Mouse (Mus musculus): Measurements from ENCODE around the gene Adgrd1.
"Not testable (repeated sequence)": the region's sequence is repeated elsewhere in the genome, so short reads cannot be mapped to it uniquely, and the experiment has no call there.

The Adgrd1 gene

DNA sequence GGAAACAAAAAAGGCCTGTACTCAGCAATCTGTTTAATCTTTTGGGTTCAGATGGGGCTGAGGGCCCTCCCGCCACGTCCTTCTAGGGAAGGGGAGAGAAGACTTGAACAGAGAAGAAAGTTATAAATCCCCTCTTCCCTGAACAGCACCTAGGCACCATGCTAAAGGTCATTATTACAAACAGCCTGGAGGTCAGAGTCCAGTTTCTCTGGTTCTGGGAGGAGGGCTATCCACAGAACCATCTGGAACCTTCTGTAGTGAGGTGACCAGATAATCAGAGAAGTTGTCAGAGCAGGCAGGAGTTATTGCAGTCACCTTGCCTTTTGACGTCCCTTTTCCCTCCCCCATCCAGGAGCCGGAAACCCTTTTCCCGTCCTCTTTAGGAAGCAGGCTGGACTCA lies 2.3 kb upstream of the Adgrd1 start:
- no peak for DNase-seq

DNA sequence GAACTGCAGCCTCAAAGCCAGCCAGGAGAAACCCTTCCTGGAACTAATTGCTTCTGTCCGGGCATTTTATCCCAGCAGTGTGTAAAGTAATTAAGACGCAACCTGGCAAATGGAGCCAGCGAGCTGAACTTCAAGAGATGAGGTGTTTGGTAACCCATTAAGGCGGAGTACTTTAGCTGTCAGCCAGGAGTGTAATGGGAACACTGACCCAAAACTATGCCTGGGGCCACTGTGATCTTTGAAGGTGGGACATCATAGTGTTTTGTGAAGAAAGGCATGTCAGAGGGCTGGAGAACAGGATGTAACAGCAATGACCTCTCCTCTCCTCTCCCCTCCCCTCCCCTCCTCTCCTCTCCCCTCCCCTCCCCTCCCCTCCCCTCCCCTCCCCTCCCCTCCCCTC lies 7.5 kb downstream of the Adgrd1 start:
- no peak for DNase-seq

DNA sequence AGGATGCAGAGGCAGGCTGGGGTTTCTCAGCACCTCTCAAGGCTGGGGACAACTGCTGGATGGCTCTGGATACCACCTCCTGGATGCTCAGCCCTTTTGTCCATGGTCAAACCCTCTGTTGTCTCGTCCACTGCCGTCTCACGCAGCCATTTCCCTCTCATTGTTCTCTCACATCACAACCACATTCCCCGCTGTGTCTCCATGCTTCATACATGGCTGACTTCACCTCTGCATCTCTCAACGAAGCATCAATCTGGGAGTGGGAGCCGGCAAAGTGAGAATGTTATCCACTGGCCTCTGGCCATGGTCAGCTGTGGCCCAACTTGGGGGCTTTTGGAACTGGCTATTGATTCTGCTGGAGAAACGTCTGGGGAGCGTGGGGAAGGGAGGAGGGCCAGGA lies 15.2 kb downstream of the Adgrd1 start:
- DNase-seq, result peak; percentile 77

DNA sequence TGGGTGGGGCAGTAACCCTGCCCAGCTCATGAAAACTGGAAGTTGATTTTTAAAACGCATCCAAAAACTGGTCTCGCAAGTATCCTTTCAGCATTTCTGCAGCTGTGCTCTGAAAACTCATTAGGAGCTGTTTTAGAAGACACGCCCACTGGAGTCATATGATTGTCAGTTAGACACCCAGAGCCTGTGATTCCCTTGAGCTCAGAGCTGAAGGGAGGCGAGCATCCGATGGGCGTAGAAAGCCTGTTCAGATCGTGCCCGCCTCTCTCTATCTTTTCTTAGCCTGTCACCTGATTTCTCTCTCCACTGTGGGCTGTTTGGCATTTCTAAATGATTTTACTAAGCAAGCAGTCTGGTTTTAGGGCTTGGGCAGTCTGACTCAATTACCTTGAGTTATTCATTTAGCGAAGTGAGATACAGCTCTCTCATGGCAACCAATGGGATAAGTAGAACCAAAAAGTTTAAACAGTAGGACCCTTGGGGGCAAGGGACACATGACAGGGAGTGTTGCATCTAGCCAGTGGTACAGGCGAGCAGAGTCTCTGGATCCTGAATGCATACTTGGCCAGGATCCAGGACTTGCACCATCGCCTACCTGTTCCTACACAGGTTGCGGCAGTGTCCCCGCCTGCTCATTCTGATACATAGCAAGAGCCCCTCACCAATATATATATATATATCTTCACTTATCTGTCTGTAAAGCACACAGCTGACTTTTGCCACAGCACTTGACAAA lies 17.4 kb downstream of the Adgrd1 start:
- peak; percentile 89 for DNase-seq

DNA sequence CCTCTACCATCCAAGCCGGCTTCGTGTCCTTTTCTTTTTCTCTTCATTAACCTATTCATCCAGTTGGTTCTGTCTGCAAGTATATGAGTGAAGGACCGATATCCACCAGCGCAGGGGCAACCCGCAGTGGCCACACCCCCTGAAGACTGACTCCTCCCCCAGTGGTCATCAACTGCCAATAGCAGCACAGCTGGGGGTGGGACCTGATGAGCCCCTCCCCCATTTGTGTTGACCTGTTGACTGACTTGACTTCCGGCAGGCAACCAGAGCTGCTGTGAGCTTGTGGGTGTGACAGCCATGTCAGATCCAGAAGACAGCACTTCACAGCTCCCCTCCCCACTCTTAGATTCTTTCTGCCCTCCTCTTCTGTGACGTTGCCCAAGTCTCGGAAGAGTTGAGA lies 19.7 kb downstream of the Adgrd1 start:
- no peak for DNase-seq

DNA sequence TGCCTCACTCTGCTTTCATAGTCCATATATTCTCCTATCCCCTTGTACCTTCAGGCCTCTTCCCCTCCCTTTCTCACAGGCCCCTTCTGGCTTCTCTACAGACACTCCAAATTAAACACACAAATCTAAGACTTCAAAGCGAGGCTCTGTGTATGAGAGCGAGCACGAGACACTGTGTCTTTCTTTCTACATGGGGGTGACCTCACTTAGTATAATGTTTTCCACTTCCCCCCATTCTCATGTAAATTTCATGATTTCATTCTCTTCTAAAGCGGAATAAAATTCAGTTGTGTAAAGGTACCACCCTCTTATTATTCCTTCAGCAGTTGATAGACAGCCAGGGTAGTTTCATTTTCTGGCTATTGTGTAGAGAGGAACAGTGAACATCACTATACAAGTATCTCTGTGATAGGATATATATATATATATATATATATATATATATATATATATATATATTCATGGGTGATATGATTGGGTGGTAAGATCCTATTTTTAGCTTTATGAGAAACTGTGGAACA lies 21.1 kb downstream of the Adgrd1 start:
- DNase-seq, result no peak

DNA sequence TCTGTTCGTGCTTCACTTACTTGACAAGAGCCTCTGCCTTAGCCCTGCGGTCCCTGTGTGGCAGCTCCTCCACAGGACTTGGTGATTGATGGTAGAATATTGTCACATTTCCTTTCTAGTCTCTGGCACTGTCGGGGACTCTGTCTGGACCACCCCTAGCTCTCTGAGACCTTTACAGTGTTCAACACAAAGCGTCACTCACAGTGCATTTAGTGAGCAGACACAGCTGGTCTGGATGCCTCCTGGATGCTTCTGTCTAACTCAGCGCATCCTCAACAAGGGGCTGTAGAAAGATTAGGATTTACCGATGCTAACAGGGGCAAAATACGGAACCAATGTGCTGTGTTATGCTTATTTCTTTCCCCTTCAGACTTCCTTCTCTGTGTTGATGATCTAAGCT lies 22.0 kb downstream of the Adgrd1 start:
- DNase-seq, result peak; percentile 76

DNA sequence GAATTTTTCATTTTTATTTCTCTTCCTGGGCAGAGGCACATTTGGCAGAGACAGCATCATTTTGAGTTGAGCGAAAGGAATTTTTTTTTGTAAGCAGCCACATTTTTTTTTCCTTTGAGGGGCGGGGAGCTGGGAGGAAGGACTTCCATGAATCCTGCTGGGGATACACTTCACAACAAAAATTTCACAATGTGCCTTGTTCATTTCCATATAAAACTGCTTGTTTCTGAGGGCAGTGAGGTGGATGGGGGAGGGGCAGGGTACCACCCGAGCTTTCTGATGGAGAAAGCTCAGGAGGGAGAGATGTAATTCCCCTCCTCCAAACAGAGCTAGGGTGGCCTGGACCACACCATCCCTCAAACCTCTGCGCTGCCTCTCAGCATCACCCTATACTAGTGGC lies 22.6 kb downstream of the Adgrd1 start:
- DNase-seq, result peak; percentile 90

DNA sequence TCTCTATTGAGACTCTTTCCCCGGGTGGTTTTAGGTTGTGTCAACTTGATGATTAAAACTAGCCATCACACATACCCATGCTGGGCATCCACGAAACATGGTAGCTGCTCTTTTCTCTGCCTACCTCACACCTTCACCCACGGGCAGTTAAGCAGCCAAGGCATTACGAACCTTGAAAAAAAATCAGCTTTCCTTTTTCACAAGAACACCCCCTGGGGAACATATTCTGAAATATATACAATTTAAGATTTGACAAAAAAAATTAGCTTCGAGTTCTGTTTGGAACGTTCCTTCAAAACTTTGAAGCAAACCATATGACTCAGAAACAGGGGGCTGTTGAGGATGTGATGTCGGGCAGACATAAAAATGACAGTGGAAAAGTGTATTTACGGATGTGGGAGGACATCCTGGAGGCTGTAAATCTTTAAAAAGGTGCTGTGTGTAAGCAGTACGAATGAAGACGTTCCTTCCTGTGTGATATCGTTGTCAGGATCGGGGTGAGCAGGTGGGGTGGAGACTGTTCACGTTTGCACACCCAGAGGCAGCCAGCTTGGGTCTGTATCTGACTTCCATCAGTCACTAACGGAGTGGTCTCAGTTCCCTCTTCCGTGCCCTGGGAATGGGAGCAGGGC lies 25.2 kb downstream of the Adgrd1 start:
- no peak for DNase-seq

DNA sequence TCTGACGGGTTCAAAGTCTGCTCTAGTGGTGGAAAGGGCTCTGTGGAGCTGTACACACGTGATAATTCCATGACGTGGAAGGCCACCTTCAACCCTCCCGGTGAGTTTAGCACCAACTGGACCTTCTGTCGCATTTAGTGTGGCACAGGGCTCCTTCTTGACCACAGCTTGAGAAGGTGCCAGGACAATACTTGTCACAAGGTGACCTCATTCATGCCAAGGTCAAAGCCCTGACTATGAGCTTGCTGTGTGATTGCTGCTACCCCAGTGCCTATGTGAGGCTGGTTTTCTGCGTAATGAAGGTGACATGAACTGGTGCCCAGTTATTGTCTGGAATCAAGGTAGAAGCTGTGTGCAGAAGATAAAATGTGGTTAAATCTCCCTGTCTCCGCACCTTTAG lies 25.9 kb downstream of the Adgrd1 start:
- no peak for DNase-seq

DNA sequence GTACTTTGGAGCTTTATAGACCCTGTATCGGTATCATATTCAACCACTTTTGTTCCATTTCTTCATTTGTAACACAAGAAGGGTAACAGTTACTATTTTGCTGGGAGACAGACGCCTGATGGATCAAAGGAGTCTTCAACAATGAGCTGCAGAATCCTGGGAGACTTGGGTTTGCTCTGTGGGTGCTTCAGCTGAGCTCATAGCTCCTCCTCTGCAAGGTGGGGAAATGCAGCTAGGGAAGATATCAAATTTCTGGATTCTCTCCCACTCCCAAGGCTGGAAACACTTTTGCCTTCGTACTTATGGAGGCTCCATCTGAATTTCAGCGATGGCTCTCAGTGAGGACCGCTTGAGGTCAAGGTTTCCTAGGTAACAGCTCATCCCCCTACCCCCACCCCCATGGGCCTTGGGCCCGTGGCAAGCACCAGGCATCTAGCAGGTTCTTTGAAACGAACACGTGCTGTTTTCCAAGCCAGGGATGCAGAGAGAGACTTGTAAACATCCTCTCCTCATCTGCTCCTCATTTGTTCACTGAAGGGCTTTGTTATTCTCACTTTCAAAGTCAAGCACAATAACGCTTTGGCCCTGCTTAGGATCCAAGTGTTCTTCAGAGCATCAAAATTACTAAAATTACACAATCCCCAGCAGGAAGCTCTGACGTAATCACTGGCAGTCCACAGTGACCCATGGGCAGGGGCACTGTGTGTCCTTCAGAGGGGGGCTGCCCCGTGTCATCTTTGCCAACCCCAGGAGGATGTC lies 27.7 kb downstream of the Adgrd1 start:
- peak; percentile 94 for DNase-seq

DNA sequence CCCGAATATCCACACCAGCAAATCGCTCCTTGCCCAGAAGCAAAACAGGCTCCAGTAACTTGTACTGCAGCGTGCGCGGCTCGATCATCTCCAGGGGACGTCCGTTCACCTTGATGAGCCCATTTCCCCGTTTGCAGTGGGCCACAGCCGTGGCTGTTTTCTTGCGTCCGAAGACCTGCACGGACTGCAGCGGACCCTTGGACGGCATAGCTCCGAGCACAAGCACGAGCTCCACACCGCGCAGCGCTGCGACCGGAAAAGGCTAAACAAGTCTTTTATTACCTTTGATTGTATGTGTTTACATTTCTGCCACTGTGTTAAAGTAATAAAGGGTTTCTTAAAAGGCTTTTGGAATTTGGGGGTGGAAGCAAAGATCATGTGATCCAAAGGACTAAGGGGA lies 31.8 kb downstream of the Adgrd1 start:
- not testable (repeated sequence) for DNase-seq

DNA sequence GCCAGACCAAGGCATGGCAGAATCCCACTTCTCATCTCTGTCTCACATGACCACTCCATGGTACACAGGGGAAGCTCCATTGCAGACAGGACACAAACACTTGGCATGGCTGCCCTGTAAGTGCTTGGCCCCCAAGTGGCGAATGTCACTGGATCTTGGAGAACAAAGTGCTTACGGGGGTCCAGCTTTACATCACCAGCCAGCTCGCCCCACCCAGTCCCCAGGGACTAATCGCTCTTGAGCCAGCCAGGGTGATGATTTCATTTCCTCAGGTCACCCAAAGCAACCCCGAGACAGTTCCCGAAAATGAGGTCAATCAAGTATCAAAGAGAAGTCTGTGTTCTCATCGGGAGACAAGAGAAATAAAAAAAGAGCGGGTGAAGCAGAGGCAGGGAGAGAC lies 33.8 kb downstream of the Adgrd1 start:
- DNase-seq, result peak; percentile 97

DNA sequence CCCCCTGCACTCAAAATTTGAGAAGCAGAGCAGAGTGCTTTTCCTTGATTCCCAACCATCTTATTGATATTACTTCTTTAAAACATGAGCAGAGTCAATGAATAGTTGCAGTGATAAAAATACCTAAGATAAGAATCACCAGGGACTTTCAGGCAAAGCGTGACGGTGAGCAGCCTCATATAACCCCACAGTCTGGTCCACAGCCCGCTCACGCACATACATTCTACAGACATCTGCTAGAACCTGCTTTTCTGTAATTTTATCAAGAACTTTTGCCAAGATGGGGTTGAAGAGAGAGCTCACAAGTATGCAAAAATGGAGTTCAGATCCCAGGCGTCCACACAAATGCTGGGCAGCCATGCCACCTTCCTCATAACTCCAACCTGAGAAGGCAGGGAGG lies 40.9 kb downstream of the Adgrd1 start:
- DNase-seq, result no peak

DNA sequence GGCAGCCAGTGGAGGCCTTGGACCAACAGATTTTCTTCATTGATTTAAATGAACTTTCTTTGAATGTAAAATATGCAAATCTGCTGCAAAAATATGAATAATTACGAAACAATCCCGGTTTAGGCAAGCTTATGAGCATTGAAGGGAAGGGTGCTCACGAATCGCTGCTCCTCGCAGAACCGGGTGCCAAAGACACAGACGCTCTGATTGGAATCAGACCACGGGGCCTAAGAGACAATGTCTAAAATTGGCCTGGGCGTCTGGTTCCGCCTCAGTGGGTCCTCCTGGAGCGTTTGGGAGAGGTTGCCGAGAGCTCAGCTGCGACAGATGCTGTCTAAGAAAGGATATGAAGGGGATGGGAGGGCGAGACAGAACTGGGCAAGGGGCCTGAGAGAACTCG lies 42.0 kb downstream of the Adgrd1 start:
- DNase-seq, result no peak

DNA sequence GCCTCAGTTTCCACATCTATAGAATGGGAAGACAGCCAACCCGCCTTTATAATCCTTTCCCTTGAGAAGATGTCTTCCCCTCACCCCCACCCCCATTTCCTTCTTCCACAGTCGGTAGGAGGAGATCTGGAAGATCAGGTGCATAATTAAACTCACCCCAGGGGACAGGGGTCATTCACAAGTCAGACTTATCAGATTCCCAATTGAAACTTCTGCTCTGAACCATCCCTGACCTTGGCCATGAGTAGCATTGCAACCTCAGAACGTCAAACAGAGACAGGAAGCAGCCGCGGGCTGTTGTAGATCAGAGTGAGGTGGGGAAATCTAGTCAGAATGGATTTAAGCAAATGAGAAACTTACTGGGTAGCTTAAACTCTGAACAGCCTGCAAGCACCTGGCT lies 46.3 kb downstream of the Adgrd1 start:
- no peak for DNase-seq

DNA sequence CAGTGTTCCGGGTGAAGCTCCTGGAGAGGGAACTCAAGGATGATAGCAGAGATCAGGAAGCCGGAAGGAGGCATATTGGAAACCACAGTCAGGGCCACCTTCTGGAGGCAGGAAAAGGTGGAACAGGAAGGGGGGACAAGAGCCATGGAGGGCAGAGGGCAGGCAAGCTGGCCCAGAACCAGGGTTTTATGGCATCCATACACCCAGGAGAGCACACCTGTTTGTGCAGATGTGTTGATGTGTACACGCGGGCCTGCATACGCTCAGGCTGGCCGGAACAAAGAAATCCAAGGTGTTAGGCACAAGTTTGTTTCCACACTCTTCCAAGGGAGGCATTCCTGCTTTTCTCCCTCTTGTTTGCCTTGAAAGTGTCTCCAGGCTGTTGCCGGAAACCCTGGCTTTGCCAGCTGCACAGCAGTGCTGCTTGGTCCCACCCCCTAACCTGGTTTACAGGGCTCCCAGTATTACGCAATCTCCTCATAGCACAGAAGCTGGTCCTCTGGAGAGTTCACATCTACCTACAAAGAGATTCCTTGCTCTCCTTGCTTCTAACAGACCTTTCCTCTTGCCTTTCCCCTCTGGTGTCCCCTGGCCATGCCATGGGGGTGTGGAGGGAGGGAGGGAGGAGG lies 48.9 kb downstream of the Adgrd1 start:
- DNase-seq, result no peak

DNA sequence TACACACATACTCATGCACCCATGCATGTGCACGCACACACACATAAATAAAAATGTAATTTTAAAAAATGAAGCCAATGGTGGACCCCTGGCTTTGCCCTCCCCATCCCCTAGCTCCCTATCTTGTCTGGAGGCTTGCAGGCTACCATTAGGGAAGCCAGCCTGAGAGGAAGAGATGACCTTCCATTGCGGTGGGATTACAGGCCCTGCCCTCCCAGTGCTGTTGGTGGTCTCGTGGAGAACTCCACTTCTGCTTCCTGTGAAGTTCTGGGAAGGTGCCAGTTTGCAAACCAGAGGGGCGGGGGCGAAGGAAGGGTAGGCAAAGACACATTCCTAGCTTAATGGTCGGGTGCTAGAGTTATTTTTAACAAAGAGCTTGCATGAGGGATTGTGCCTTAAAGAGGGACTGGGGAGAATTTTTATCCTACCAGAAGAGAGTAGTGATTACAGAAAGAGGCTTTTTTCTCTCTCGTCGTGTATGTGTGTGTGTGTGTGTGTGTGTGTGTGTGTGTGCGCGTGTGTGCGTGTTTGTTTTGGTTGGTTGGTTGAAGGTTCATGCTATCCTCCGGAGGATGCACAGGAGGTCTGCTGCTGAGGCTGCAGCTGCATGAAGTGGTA lies 50.5 kb downstream of the Adgrd1 start:
- no peak for DNase-seq

DNA sequence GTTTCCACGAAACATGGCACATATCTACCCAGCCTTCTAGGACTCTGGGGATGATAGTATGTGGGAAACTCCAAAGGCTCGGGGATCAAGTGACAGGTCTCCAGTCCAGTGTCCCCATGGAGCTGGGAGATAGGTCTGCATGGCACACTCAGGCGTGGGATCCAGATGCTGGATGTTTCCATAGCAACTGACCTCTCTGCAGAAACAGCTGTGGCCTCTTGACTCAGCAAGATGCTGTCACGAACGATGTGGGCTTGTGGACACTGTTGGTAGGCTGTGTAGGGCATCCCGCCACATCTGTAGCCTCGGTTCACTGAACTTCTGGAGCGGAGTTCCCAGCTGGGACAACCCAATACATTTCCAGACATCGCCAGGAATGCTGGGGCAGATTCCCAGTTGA lies 51.9 kb downstream of the Adgrd1 start:
- no peak for DNase-seq

DNA sequence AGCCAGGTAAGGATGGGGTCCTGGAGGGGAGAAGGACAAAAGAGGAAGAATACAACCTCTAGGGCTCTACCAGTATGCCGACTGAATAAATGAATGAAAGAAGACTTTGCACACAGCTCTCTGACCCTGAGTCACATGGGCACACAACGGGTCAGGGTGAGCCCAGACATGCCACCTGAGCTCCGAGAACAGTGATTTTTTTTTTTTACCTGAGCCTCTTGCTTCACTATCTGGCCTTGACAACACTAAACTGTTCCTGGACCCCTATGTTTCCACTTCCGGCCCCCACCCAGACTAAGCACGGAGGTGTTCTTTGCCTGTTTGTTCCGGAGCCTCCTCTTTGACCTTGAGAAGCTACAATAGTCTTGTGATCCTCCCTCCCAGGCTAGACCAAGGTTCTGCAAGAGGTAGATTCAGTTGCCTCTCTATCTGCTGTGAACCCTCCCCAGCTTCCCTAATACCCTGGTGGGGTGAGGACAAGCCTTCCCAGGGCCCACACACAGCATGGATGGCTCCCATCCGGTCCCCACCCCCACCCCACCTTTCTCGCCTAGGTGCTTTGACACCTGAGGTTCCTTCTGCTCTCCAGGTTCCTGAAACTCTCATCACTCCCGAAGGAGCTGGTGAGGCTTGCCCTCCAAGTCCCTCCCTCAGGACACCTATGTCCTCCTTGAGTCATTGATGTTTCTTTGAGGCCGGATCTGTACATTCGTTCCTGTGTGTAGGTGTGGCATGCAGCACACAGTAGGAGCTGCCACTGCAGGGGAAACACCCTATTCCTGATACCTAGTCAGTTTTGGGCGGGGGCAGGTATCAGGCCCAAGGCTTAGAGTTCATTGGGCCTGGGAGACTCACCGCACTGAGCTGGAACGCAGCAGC lies 58.7 kb downstream of the Adgrd1 start:
- no peak for DNase-seq

DNA sequence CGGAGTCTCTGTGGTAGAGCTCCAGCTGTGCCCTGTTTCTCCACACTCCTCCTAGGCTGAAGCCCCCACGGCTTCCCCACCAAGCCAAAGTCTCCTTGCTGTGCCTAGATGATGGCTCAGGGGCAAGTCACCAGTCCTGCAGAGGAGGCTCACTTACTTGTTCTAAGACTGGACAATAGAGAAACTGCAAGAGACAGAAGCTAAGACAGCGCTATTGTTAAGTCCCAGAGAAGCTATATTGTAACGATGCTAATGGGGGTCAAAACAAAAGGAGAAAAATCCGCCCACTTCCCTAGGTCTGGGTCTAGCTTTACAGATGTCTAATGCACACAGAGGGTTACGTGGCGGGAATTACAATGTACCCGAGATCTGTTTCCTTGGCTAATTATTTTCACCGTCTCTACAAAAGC lies 59.4 kb downstream of the Adgrd1 start:
- no peak for DNase-seq

All from heart, adult 11 months (tissue).